Mouse (Mus musculus) activated CD4-positive, CD25-positive, alpha-beta regulatory T cell (primary cell): ENCODE data around the gene Dclre1c. TPM values are rescaled to one million over a fixed set of nuclear protein-coding genes. Genes with fewer than 3 reads are reported as not detected.

Experiments used
- polyA plus RNA-seq, 2 experiments: library from polyadenylated mRNA; unstranded; fragments of 100-300 nt; shearing (Covaris generic); gene quantifications; one replicate each; pipeline ENCODE4 v1.2.1; 2017

Dclre1c gene
- polyA plus RNA-seq = 10 to 100 TPM; 15.3 to 16.8 TPM

GRCm38 (mm10) chr2:3423841-3424578, at the start of gene Dclre1c:
Gene Dclre1c, plus strand, starts transcription at chr2:3424131.

DNA sequence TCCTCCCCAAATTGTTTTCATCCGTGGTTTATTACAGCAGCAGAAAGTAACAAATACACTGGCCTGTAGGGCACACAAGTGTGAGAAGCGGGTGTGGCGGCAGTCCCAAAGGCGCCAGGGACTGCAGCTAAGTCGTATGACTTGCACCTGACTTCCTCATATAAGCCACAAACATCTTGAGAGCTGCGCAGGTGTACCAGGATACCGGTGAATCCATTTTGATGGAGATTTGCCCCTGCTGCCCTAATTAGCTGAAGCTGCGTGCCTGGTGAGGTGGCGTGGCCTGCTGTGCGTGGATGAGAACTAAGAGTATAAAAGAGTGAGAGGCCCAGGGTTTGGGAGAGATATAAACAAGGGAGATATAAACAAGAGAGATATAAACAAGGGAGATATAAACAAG, 26.8 kb upstream of the Dclre1c start, which contains the start of gene Olah:
Olah (minus strand) TSS at position 101 of the 400 bp plus-strand sequence.

GRCm38 (mm10) chr2:3422548-3422947, 1.4 kb upstream of the Dclre1c start, which contains the start of gene Meig1:
Gene Meig1, minus strand, starts transcription at chr2:3422648.

GRCm38 (mm10) chr2:3474861-3475283, 50.9 kb downstream of the Dclre1c start, which contains the start of gene Suv39h2:
Gene Suv39h2, minus strand, starts transcription at chr2:3475031.

GRCm38 (mm10) chr2:3512552-3513454, 88.9 kb downstream of the Dclre1c start, which contains the start of the genes Gm45902, Hspa14 and Cdnf:
Gene Gm45902, minus strand, starts transcription at chr2:3512790.
Gene Hspa14, minus strand, starts transcription at chr2:3512814.
Gene Cdnf, plus strand, starts transcription at chr2:3513030.

Other genes with a start within 250 kb of the Dclre1c start
- gene Nmt2, start 139.9 kb upstream of the Dclre1c start, polyA plus RNA-seq = 1 to 10 TPM; 8.4 to 9.2 TPM
- gene Rpp38, start 91.5 kb upstream of the Dclre1c start, polyA plus RNA-seq = 10 to 100 TPM; 15.2 to 21.5 TPM
- gene Acbd7, start 88.0 kb upstream of the Dclre1c start, polyA plus RNA-seq = under 1 TPM in 1 of 2 experiments, not detected in 1; 0.92 TPM
- gene Olah, start 26.9 kb upstream of the Dclre1c start, polyA plus RNA-seq = not detected
- gene Meig1, start 1.5 kb upstream of the Dclre1c start, polyA plus RNA-seq = not detected
- gene Suv39h2, start 50.9 kb downstream of the Dclre1c start, polyA plus RNA-seq = 1 to 10 TPM; 1.7 to 1.9 TPM
- gene Gm45902, start 88.7 kb downstream of the Dclre1c start, polyA plus RNA-seq = 1 to 10 TPM; 4.1 to 4.5 TPM
- 100 to 1,000 TPM; 103 to 117 TPM for gene Hspa14, start 88.7 kb downstream of the Dclre1c start, polyA plus RNA-seq
- gene Cdnf, start 88.9 kb downstream of the Dclre1c start, polyA plus RNA-seq = under 1 TPM; 0.13 to 0.33 TPM
- 100 to 1,000 TPM; 330 to 424 TPM for gene Fam107b, start 146.4 kb downstream of the Dclre1c start, polyA plus RNA-seq